Mouse (Mus musculus): ENCODE data around the gene Zfp668. TPM values are rescaled to one million over a fixed set of nuclear protein-coding genes. Genes with fewer than 3 reads are reported as not detected.

Zfp668 gene
- total and polyA plus RNA-seq, 3 experiments, result 2.4 to 8.6 (median 5.9) TPM

GRCm38 (mm10) chr7:127858258-127858657 is 18.4 kb downstream of the Zfp668 start:
- H3K4me3 ChIP-seq (replicated peaks in 1 of 3; ENCODE audit: low read depth in 2 of 3, low read length in 2 of 3, poor library complexity in 1 of 3), result no peak overlapping the region
- peaks cover 0 to 4% of the 10 kb centered on the region in 2 experiments for H3K36me3 ChIP-seq (replicated peaks in 1 of 2; ENCODE audit: control insufficient read depth in 1 of 2, insufficient read depth in 1 of 2, low read length in 1 of 2)
- H3K79me2 ChIP-seq (replicated peaks; ENCODE audit: control insufficient read depth, extremely low read depth, insufficient read depth, poor library complexity, severe bottlenecking), result no peaks in the 10 kb centered on the region
- TF ChIP-seq BHLHE40 (IDR thresholded peaks at IDR 0.05; ENCODE audit: low read depth, low read length) (no peak), ETS1 (conservative IDR thresholded peaks at IDR 0.05; ENCODE audit: low read depth, low read length) (no peak), CHD1 (IDR thresholded peaks at IDR 0.05; ENCODE audit: low read depth, low read length) (no peak), ELF1 (IDR thresholded peaks at IDR 0.05; ENCODE audit: low read depth, low read length) (no peak), MXI1 (IDR thresholded peaks at IDR 0.05; ENCODE audit: low read depth, low read length) (no peak), MYC (IDR thresholded peaks at IDR 0.05; ENCODE audit: low read depth, low read length) (no peak), UBTF (IDR thresholded peaks at IDR 0.05; ENCODE audit: low read depth, low read length) (no peak), SMC3 (IDR thresholded peaks at IDR 0.05; ENCODE audit: low read depth, low read length) (no peak), USF2 (conservative IDR thresholded peaks at IDR 0.05; ENCODE audit: low read depth, low read length) (no peak), JUN (IDR thresholded peaks at IDR 0.05; ENCODE audit: insufficient read depth, low read depth, low read length) (no peak), NELFE (IDR thresholded peaks at IDR 0.05; ENCODE audit: low read depth, low read length) (no peak), RCOR1 (conservative IDR thresholded peaks at IDR 0.05; ENCODE audit: low read depth, low read length) (no peak), SIN3A (IDR thresholded peaks at IDR 0.05; ENCODE audit: low read length) (no peak), MAFK (IDR thresholded peaks at IDR 0.05; ENCODE audit: insufficient replicate concordance, low read length) (no peak), EP300 (IDR thresholded peaks at IDR 0.05; ENCODE audit: low read length) (no peak), JUND (conservative IDR thresholded peaks at IDR 0.05; ENCODE audit: low read depth, low read length) (no peak)
- no peak overlapping the region for H3K27ac ChIP-seq (ENCODE audit: insufficient read depth, low read depth)
- H3K27me3 ChIP-seq (replicated peaks), result no peaks in the 10 kb centered on the region
- no peak for DNase-seq (ENCODE audit: extremely low read depth)
- dilution Hi-C loops (cut with MboI; ENCODE audit: extremely low pct_ligation_motif_present, extremely low pct_unique_long_range_greater_than_20kb, low sequenced_read_pairs) (no loop called here), in situ Hi-C loops (cut with MboI; ENCODE audit: low pct_ligation_motif_present, low pct_unique_long_range_greater_than_20kb, low sequenced_read_pairs) (no loop called here)
- no peaks in the 10 kb centered on the region for H3K4me1 ChIP-seq (ENCODE audit: control insufficient read depth in 1 of 2, insufficient read depth in 2 of 2)
- no peaks in the 10 kb centered on the region for H3K9me3 ChIP-seq (replicated peaks; ENCODE audit: low read length)
- H3K9ac ChIP-seq (ENCODE audit: insufficient read depth, low read depth), result no peak overlapping the region
- H3K4me2 ChIP-seq (ENCODE audit: insufficient read depth, low read depth, poor library complexity, severe bottlenecking), result no peak overlapping the region

GRCm38 (mm10) chr7:127850906-127851305 is 25.7 kb downstream of the Zfp668 start:
- H3K27ac ChIP-seq (ENCODE audit: insufficient read depth, low read depth), result no peak overlapping the region

More at GRCm38 (mm10) chr7:127850906-127851305, 25.7 kb downstream of the Zfp668 start:
- Histone ChIP-seq H3K9me3 (replicated peaks; ENCODE audit: low read length) (no peaks in the 10 kb centered on the region), H3K4me2 (ENCODE audit: insufficient read depth, low read depth, poor library complexity, severe bottlenecking) (no peak overlapping the region), H3K27me3 (replicated peaks) (no peaks in the 10 kb centered on the region), H3K79me2 (replicated peaks; ENCODE audit: control insufficient read depth, extremely low read depth, insufficient read depth, poor library complexity, severe bottlenecking) (no peaks in the 10 kb centered on the region), H3K4me1 (ENCODE audit: control insufficient read depth in 1 of 2, insufficient read depth in 2 of 2) (no peaks in the 10 kb centered on the region), H3K36me3 (replicated peaks in 1 of 2; ENCODE audit: control insufficient read depth in 1 of 2, insufficient read depth in 1 of 2, low read length in 1 of 2) (peaks cover 19 to 44% of the 10 kb centered on the region in 2 experiments), H3K4me3 (replicated peaks in 1 of 3; ENCODE audit: low read depth in 2 of 3, low read length in 2 of 3, poor library complexity in 1 of 3) (no peak overlapping the region), H3K9ac (ENCODE audit: insufficient read depth, low read depth) (no peak overlapping the region)
- dilution Hi-C loops (cut with MboI; ENCODE audit: extremely low pct_ligation_motif_present, extremely low pct_unique_long_range_greater_than_20kb, low sequenced_read_pairs), result no loop called here
- in situ Hi-C loops (cut with MboI; ENCODE audit: low pct_ligation_motif_present, low pct_unique_long_range_greater_than_20kb, low sequenced_read_pairs), result no loop called here
- TF ChIP-seq EP300 (IDR thresholded peaks at IDR 0.05; ENCODE audit: low read length) (no peak), MXI1 (IDR thresholded peaks at IDR 0.05; ENCODE audit: low read depth, low read length) (no peak), ELF1 (IDR thresholded peaks at IDR 0.05; ENCODE audit: low read depth, low read length) (no peak), IRF4 (IDR thresholded peaks at IDR 0.05; ENCODE audit: low read depth, low read length) (no peak), BHLHE40 (IDR thresholded peaks at IDR 0.05; ENCODE audit: low read depth, low read length) (no peak), USF2 (conservative IDR thresholded peaks at IDR 0.05; ENCODE audit: low read depth, low read length) (no peak), ZC3H11A (IDR thresholded peaks at IDR 0.05; ENCODE audit: low read depth, low read length) (no peak)
- no peak for DNase-seq (ENCODE audit: extremely low read depth)

Measured in CH12.LX (cell line).